Mouse (Mus musculus) intestine, postnatal 0 days (tissue): ENCODE measurements at regions not wholly inside any gene's neighbourhood (a gene's known extent, or its start where the extent isn't known, plus 50 kb on each side); places are given as distances from the start of the nearest gene placed in this dataset.

Experiments used
- ATAC-seq: fragments of 200-750 bp; cut with Nextera tagmentation; 2 replicates; pipeline ENCODE4 v1.8.0; 2017; ENCODE audit warnings: mild to moderate bottlenecking, moderate TSS enrichment, moderate library complexity
- H3K27ac ChIP-seq: fragments of 300-500 bp; sonication (generic); 2 replicates; pipeline ENCODE4 v1.5.1; 2014; ENCODE audit warnings: mild to moderate bottlenecking, low read depth, low read length, moderate library complexity
- H3K27me3 ChIP-seq: fragments of 300-500 bp; sonication (generic); replicated peaks from 2 replicates; pipeline ENCODE4 v1.6.1; 2014; ENCODE audit warnings: low read length, mixed read lengths; ENCODE audit not compliant: control insufficient read depth, insufficient read depth
- H3K36me3 ChIP-seq: fragments of 300-500 bp; sonication (generic); 2 replicates; pipeline ENCODE4 v1.6.1; 2014; ENCODE audit warnings: mild to moderate bottlenecking, moderate library complexity; ENCODE audit not compliant: control insufficient read depth, insufficient read depth
- H3K4me1 ChIP-seq: fragments of 300-500 bp; sonication (generic); replicated peaks from 2 replicates; pipeline ENCODE4 v1.6.1; 2014; ENCODE audit warnings: antibody characterized with exemption, low read length, mixed read lengths; ENCODE audit not compliant: control insufficient read depth, insufficient read depth
- H3K4me2 ChIP-seq: fragments of 300-500 bp; sonication (generic); replicated peaks from 2 replicates; pipeline ENCODE4 v1.6.1; 2014; ENCODE audit warnings: low read depth, mild to moderate bottlenecking, moderate library complexity
- H3K4me3 ChIP-seq: fragments of 300-500 bp; sonication (generic); 2 replicates; pipeline ENCODE4 v1.5.1; 2014; ENCODE audit warnings: low read depth, low read length
- H3K9ac ChIP-seq: fragments of 300-500 bp; sonication (generic); 2 replicates; pipeline ENCODE4 v1.6.1; 2014; ENCODE audit warnings: mild to moderate bottlenecking, low read depth, low read length
- H3K9me3 ChIP-seq: fragments of 300-500 bp; sonication (generic); 2 replicates; pipeline ENCODE4 v1.6.1; 2016; ENCODE audit warnings: mixed run types; ENCODE audit not compliant: control insufficient read depth
- CTCF ChIP-seq: sonication (generic); IDR thresholded peaks from 2 replicates; pipeline ENCODE4 v1.5.1; 2016; ENCODE audit warnings: low read depth, mild to moderate bottlenecking, control low read depth, antibody characterized with exemption, moderate library complexity
- WGBS: fragments of 180-500 bp; shearing (Covaris S2); extraction: QIAGEN DNeasy Blood & Tissue Kit; methylation state at CpG from one replicate; pipeline ENCODE4 v1.1.7; 2014; 5-methylcytosine and 5-hydroxymethylcytosine counted together

DNA sequence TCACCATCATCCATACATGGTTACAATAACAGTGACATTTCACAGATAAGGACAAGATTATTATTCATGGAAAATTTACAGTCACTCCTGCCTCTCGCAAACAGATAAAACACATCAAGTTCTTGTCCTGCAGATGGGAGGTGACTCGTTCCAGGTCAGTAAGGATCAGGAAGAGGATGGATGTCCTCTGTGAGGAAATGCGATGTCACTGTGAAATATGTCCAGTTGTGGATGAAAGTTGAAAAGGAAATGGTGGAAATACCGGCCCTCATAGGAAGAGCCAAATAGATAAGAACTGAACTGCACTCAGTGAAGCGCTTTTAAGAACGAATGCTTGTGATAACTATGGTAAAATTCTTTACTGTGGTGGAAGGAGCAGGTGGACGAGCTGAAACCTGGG is 255.8 kb downstream of the Gm11146 start:
- WGBS: 67% methylated on average over 7 of the region's 7 CpGs
- H3K27ac ChIP-seq: no peak overlapping the region
- TF ChIP-seq CTCF: no peak
- H3K9me3 ChIP-seq: no peaks in the 10 kb centered on the region
- no peak overlapping the region for H3K9ac ChIP-seq
- no peak overlapping the region for H3K4me2 ChIP-seq
- no peaks in the 10 kb centered on the region for H3K4me1 ChIP-seq
- no peaks in the 10 kb centered on the region for H3K36me3 ChIP-seq
- no peak overlapping the region for H3K4me3 ChIP-seq
- ATAC-seq: no peak
- no peaks in the 10 kb centered on the region for H3K27me3 ChIP-seq

GRCm38 (mm10) chr16:77332285-77332684 is 269.6 kb downstream of the Gm11146 start:
- WGBS: 64% methylated on average over 6 of the region's 6 CpGs
- ATAC-seq: no peak
- Histone ChIP-seq H3K9ac (no peak overlapping the region), H3K36me3 (no peaks in the 10 kb centered on the region), H3K4me1 (peaks cover 2% of the 10 kb centered on the region; the same call in 1 of the 2 replicates), H3K4me2 (no peak overlapping the region; the same call in 1 of the 2 replicates), H3K9me3 (no peaks in the 10 kb centered on the region), H3K27ac (no peak overlapping the region), H3K27me3 (no peaks in the 10 kb centered on the region), H3K4me3 (no peak overlapping the region)
- TF ChIP-seq CTCF: no peak

- no peaks in the 10 kb centered on the region for H3K27me3 ChIP-seq
- peak; percentile 85 for ATAC-seq
- H3K36me3 ChIP-seq: no peaks in the 10 kb centered on the region
- 21% methylated on average over 8 of the region's 8 CpGs for WGBS
- H3K27ac ChIP-seq: peak overlapping the region; percentile 58
- H3K9ac ChIP-seq: no peak overlapping the region
- peak overlapping the region; percentile 39 for H3K4me3 ChIP-seq
- H3K4me1 ChIP-seq: peaks cover 2% of the 10 kb centered on the region; the same call in 1 of the 2 replicates
- TF ChIP-seq CTCF: no peak
- H3K9me3 ChIP-seq: no peaks in the 10 kb centered on the region
- H3K4me2 ChIP-seq: peak overlapping the region; percentile 67
Observed at GRCm38 (mm10) chr16:77330996-77331395, 270.9 kb downstream of the Gm11146 start.

- WGBS: 10% methylated on average over 10 of the region's 10 CpGs
- TF ChIP-seq CTCF: no peak
- no peaks in the 10 kb centered on the region for H3K27me3 ChIP-seq
- peak overlapping the region; percentile 67 for H3K4me2 ChIP-seq
- peaks cover 2% of the 10 kb centered on the region; the same call in 1 of the 2 replicates for H3K4me1 ChIP-seq
- peak; percentile 64 for ATAC-seq
- H3K9me3 ChIP-seq: no peaks in the 10 kb centered on the region
- H3K9ac ChIP-seq: peak overlapping the region; percentile 45
- H3K4me3 ChIP-seq: peak overlapping the region; percentile 39
- H3K36me3 ChIP-seq: no peaks in the 10 kb centered on the region
- peak overlapping the region; percentile 88 for H3K27ac ChIP-seq
Observed at GRCm38 (mm10) chr16:77329711-77330530, 272.0 kb downstream of the Gm11146 start.

DNA sequence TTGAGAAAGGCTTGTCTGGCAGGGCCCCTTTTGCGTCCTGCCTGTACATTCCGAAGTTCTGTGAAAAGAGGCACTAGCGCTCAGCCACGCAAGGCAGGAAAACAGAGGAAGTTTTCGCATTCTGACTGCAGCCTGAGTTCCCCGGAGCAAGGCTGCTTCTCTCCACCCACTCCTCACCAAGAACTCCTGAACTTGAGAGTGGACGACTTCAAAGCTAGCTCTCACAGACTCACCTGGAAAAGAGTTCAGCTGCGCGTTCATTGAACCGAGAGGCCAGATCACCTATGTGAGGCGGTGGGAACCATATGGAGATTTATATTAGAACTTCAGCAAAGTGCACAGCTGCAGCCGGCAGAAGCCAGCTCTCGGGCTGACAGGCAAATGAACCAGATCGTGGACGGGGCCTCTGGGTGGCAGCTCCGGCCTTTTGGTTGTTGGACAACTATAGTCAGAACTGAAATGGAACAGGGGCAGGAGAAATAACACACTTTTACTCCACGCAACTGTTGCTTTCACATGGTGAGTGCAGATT is 272.7 kb downstream of the Gm11146 start:
- H3K4me3 ChIP-seq: peak overlapping the region; percentile 39
- H3K27ac ChIP-seq: peak overlapping the region; percentile 88
- peaks cover 2% of the 10 kb centered on the region; the same call in 1 of the 2 replicates for H3K4me1 ChIP-seq
- peak; percentile 54 for ATAC-seq
- 1% methylated on average over 17 of the region's 17 CpGs for whole genome bisulfite sequencing
- TF ChIP-seq CTCF: peak; percentile 32; the same call in 1 of the 2 replicates
- H3K4me2 ChIP-seq: peak overlapping the region; percentile 67
- no peaks in the 10 kb centered on the region for H3K36me3 ChIP-seq
- no peaks in the 10 kb centered on the region for H3K27me3 ChIP-seq
- no peaks in the 10 kb centered on the region for H3K9me3 ChIP-seq
- H3K9ac ChIP-seq: peak overlapping the region; percentile 45

GRCm38 (mm10) chr16:77328628-77329159 is 273.2 kb downstream of the Gm11146 start:
- 31% methylated on average over 6 of the region's 6 CpGs for WGBS

More at GRCm38 (mm10) chr16:77328628-77329159, 273.2 kb downstream of the Gm11146 start:
- Histone ChIP-seq H3K4me3 (peak overlapping the region; percentile 39), H3K4me2 (peak overlapping the region; percentile 67), H3K27ac (peak overlapping the region; percentile 88), H3K27me3 (no peaks in the 10 kb centered on the region), H3K36me3 (no peaks in the 10 kb centered on the region), H3K9ac (peak overlapping the region; percentile 45), H3K4me1 (peaks cover 2% of the 10 kb centered on the region; the same call in 1 of the 2 replicates), H3K9me3 (no peaks in the 10 kb centered on the region)
- no peak for ATAC-seq
- TF ChIP-seq CTCF: no peak
